Mouse (Mus musculus) R1 (cell line): ENCODE measurements around the gene Itpr1.
A peak's percentile ranks its signal among the peaks of the same experiment; 100 is the strongest.

Source experiments
- DNase-seq: peaks from one replicate; pipeline ENCODE4 v3.0.0-alpha.2; 2018; ENCODE audit warnings: low read depth, low spot score

The Itpr1 gene

DNA sequence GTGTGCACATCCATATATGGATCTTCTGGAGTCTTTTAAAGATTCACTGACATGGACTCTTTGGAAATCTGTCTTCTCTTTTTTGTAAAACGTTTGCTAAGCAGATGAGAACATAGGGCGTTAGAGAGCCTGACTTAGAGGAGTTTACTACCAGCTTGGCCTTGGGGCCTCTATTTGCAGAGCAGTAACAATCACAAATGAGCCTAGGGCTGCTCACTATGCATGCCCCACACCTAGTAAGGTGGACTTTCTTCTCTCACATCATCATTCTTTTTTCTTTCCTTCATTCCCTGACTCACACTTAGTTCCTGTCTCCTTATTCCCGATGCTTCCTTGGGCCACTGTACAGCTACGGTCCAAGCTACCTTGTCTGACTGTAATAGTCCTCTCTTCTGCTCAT, 325.5 kb downstream of the Itpr1 start:
- no peak for DNase-seq

GRCm38 (mm10) chr6:108540441-108540840, 327.5 kb downstream of the Itpr1 start:
- DNase-seq: no peak

GRCm38 (mm10) chr6:108544917-108545316, 332.0 kb downstream of the Itpr1 start:
- DNase-seq: no peak

DNA sequence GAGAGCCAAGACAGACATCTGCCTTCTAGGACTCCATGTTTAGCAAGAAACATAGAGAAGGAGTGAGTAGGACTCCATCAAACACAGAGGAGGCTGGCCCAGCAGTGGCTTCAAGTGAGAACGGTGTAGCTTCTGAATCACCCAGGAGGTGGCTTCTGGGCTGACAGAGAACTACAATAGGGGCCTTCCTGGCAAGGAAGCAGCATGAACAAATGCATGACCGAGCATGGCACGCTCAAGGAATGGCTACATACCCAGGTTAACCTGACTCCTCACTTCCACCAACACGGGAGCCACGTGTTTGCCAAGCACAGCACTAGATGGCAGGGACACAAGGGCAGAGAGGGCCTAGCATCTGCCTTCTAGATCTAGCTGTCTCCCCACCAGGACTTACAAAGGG, 332.6 kb downstream of the Itpr1 start:
- DNase-seq: no peak

GRCm38 (mm10) chr6:108548413-108548812, 335.5 kb downstream of the Itpr1 start:
- no peak for DNase-seq

DNA sequence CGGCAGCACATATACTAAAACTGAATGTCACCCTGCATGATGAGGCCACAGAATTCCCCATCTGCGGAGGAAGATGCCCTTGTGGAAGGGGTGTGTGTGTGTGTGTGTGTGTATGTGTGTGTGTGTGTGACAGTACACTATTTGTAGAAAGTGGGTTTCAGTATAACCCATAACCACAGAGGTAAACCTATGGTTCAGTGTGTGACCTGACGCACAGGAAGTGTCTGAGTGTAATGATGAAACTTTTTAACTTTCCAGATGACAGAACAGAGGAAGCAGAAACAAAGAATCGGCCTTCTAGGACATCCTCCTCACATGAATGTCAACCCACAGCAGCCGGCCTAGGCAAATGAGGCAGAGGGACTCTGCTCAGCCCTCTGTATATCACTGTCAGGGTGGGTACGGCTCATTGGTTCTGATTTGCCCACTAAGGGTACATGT, 336.6 kb downstream of the Itpr1 start:
- no peak for DNase-seq

- DNase-seq: no peak
Observed at GRCm38 (mm10) chr6:108551725-108552620, 339.1 kb downstream of the Itpr1 start.

DNA sequence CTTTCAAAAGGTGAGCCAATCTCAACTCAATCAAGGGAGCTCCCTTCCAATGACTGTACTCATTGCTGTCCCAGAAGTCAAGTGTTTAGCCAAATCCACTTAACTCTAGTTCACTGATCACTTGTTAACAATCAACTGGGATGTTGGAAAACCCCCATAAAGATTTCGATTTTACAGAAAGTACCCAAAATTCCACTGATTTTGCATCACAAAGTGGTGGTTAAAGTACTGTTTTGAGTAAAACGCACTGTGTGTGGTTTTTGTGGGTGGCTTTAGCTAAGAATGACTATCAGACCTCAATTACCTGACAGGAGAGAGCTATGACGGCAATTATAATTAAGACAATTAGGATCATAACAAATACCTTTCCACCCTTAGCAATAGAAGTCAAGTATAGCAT, 340.1 kb downstream of the Itpr1 start:
- no peak for DNase-seq

DNA sequence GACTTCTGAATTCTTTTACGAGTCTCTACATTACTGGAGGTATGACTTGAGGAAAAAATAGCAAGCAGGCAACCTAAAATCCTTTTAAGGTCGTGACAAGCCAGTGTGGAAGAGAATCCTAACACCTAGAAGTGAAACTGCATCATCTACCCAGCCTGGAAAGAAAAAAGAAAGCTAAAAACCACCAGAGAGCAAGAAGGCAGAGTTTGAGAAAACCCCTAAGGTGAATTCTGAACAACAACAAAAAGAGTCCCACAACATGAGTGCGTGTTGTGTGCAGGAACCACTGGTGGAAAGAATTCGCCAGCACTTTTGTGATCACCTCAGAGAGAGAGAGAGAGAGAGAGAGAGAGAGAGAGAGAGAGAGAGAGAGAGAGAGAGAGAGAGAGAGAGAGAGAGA, 340.6 kb downstream of the Itpr1 start:
- no peak for DNase-seq

DNA sequence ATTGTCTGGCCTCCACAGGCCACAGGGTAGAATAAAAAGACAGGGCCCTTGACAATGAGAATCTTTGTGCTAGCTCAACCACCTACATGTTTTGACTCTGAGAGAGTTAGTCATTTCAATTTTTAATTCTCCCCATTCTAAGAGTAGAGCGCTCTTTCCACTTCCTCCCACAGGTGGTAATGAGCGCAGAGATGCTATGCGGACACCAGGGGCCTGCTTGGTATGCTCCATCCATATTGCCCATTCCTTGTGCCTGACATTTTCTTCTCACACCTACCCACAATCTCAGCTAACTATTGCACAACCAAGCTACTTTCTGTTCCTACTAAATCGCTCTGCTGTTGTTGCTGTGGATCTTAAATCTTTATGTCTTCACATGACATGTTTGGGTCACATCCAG, 341.5 kb downstream of the Itpr1 start:
- no peak for DNase-seq

DNA sequence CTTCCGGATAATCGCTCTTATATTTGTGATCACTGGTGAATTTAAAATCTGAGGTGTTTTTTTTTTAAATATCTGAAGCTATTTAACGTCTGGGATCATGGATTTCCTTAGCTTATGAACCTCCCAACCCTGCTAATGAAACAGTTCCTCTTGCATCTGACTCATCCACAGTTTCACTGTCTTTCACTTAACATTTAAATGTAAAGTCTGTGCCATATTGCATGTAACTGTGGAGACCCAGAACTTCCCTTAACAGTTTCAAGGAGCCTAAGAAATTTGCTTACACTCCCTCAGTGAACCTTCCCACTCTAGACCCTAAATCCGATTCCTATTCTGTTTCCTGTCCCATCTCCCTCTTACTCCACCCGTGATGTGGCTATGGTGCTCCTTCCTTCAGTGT, 342.0 kb downstream of the Itpr1 start:
- DNase-seq: no peak

DNA sequence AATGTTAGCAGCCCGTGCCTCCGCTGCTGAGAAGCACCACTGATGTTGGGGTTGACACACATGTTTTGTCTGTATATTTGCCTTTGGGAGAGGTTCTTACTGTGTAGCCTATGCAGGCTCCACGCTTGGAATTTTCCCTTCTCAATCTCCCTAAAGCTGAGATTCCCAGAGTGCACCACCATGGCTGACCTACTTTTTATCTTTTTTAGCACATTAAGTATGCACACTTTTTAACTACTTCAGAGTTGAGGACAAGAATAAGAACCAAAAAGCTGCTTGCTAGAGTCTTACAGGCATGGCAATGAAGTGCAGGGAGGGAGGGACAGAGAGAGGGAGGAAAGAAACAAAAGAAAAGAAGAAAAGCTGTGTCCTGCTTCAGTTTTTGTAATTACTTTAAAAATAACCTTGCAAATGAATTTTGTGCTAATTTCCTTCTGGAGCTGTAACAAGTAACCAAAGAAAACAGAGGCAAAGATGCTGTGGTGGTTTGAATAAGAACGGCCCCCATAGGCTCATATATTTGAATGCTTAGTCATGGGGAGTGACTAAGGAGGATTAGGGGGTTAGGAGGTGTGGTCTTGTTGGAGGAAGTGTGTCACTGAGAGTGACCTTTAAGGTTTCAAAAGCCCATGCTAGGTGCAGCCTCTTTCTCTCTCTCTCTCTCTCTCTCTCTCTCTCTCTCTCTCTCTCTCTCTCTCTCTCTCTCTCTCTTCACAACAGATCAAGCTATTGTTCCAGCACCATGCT, 344.9 kb downstream of the Itpr1 start:
- peak; percentile 90 for DNase-seq

DNA sequence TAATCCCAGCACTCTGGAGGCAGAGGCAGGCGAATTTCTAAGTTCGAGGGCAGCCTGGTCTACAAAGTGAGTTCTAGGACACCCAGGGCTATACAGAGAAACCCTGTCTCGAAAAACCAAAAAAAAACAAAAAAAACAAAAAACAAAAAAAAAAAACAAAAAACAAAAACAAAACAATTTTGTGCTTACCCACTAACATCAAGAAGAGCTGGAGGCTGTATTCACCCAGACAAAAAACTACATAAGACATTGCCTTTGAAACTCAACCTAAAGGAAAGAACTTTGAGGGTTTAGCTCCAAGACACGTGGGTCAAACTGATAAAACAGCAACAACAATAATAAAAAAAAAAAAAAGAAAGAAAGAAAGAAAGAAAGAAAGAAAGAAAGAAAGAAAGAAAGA, 346.3 kb downstream of the Itpr1 start:
- peak; percentile 53 for DNase-seq

DNA sequence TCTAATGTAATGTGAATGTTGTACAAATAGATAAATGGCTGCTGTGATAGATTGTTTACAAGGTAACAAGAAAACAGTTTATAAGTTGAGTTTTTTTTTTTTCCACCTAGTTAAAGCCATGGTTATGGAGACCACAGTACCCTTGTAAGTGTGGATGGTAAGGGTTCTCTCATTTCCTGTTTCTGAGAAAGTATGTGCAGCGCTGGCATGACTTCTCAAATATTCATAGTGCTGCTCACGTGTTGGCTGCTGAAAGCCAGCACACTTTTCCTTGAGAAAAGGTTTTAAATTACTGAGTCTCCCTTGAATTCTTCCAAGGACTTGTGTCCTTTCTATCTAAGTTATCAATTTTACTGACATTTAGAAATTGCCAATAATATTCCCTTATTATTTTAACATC, 350.1 kb downstream of the Itpr1 start:
- no peak for DNase-seq

DNA sequence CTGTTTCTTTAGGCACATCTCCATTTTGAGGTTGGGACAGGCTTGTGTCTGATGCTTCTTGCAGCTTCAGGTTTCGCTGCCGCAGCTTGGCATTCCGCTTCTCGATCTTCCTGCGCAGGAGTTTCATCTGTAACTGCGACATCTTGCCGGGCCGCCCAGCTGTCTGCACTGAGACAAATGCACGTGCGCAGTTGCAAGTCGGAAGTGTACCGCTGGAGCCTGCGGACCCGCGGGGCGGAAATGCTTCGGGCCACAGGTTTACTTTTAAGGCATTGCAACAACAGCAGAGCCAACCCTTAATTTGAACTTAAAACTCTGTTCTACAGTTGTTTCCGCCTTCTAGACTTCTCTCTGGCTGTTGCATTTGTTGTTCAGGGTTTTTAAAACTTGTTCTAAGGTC, 352.6 kb downstream of the Itpr1 start:
- DNase-seq: peak; percentile 64

- DNase-seq: no peak
Observed at GRCm38 (mm10) chr6:108566549-108566948, 353.7 kb downstream of the Itpr1 start.

- peak; percentile 55 for DNase-seq
Observed at GRCm38 (mm10) chr6:108569460-108570187, 356.7 kb downstream of the Itpr1 start.

DNA sequence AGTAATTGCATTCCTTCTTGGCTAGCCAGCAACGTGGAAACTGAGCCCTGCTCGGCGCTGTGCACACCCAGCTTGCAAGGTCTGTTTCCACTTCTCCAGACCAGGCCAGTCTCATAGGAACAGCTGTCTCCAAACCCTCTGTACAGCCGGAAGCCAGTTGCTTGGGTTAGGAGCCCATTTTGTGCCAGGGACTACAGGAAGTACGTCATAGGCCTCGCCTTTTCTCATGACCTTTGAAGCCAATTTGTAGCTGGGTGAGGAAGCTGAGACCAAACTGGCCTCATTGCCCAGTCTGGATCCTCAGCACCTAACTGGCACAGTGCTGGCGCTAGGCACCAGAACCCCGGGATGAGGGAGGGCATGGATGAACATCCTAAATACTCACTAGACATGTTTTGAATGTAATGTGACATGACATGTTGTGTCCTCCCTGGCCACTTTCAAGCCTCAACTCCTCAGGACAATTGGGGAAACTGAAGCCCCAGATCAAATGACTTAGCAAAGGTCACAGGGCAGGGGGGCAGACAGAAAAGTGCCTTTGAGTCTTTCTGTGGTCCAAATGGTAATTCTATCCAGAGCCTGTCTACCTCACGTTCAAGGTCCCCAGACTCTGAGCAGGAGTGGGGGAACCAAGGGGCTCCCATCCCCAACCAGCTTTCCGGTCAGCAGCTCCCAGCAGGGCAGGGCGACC, 357.6 kb downstream of the Itpr1 start:
- peak; percentile 75 for DNase-seq

- DNase-seq: peak; percentile 89
Observed at GRCm38 (mm10) chr6:108571042-108571590, 358.2 kb downstream of the Itpr1 start.

GRCm38 (mm10) chr6:108572646-108573045, 359.8 kb downstream of the Itpr1 start:
- no peak for DNase-seq

- DNase-seq: no peak
Observed at GRCm38 (mm10) chr6:108577056-108577455, 364.2 kb downstream of the Itpr1 start.
